Mouse (Mus musculus) spleen, postnatal 14 days (tissue): Measurements from ENCODE around the gene Gm11554.
"Not testable (repeated sequence)": the region's sequence is repeated elsewhere in the genome, so short reads cannot be mapped to it uniquely, and the experiment has no call there.

Experiments
- DNase-seq, 2 experiments: peaks; one replicate each; pipeline ENCODE4 v3.0.0; 2021 to 2022; ENCODE audit warnings: low spot score in 2 of 2

Gene Gm11554

GRCm38 (mm10) chr11:99804346-99804745 is at the start of gene Gm11554:
Gm11554 (minus strand) TSS chr11:99804446.
- DNase-seq: not testable (repeated sequence)

DNA sequence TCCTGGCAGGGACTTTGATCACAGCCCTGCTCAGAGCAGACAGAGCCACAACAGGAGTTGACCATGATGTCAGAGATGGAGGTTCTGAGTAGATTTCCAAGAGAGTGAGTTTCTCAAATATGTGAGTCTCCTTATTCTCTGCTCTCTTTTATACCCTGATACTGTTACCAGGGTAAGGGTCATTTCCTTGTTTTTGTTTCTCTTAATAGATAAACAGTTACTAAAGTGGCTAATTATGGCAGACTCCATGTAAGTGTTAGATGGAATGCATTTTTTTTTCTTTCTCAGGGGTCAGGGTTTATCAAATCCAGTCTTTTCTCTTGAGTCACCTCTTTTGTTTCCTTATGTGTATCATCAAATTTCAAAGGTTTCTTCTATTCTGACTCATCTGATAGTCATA is 47.3 kb upstream of the Gm11554 start, which contains the start of gene Krtap4-16:
Krtap4-16 (minus strand) TSS at position 101 of the 400 bp plus-strand sequence.
- DNase-seq: no peak

GRCm38 (mm10) chr11:99846746-99847145 is 42.5 kb upstream of the Gm11554 start:
- no peak for DNase-seq

- DNase-seq: no peak
Measured at GRCm38 (mm10) chr11:99842185-99842584, 37.9 kb upstream of the Gm11554 start.

DNA sequence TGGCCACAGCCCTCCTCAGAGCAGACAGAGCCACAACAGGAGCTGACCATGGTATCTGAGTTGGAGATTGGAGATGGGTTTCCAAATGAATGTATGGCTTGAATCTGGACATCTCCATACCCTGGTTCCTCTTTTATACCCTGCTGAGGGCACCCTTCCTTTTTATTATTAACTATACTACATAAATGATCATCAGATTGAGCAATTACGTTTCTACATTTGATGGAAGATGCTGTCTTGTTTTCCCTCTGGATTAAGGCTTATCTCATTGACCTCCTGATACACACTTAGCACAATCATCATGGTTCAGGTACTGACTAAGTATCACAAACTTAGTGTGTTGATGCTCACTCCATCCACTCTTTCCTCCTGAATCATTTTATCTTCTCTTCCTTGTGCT is 33.7 kb upstream of the Gm11554 start, which contains the start of gene 2300003K06Rik:
2300003K06Rik (minus strand) TSS at position 101 of the 400 bp plus-strand sequence.
- no peak for DNase-seq

DNA sequence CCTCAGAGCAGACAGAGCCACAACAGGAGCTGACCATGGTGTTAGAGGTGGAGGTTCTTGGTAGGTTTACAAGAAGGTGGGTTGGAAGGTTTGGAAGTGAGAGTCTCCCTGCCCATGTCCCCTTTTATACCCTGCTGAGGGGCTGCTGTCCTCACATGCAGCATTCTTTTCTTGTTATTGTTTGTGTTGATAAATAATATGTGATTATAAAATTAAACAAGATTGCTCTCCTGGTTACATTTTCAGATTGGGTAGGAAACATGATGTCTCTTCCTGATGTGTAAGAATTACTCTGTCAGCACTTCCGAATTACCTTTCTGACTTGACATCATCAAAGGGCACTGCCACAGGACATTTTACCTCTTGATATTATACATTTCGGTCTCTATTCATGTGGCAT is 11.3 kb upstream of the Gm11554 start, which contains the start of gene Gm11564:
Gm11564 (minus strand) TSS at position 101 of the 400 bp plus-strand sequence.
- not testable (repeated sequence) for DNase-seq

DNA sequence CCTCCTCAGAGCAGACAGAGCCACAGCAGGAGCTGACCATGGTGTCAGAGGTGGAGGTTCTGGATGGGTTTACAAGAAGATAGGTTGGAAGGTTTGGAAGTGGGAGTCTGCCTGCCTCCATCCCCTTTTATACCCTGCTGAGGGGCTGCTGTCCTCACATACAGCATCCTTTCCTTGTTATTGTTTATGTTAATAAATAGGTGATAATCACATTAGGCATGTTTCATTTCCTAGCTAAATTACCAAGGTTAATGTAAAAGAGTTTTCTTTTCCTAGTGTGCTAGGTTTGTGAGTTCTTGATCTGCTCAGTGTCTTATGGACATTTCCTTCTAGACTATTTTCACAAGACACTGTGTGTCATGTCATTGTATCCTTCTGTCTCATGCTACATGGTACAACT is 5.5 kb upstream of the Gm11554 start, which contains the start of gene Krtap4-13:
Krtap4-13 (minus strand) TSS at position 101 of the 400 bp plus-strand sequence.
- DNase-seq: not testable (repeated sequence)

- DNase-seq: not testable (repeated sequence)
Measured at GRCm38 (mm10) chr11:99798832-99799231, 5.4 kb downstream of the Gm11554 start, which contains the start of gene Gm11569. Gm11569 (minus strand) TSS chr11:99798932.

DNA sequence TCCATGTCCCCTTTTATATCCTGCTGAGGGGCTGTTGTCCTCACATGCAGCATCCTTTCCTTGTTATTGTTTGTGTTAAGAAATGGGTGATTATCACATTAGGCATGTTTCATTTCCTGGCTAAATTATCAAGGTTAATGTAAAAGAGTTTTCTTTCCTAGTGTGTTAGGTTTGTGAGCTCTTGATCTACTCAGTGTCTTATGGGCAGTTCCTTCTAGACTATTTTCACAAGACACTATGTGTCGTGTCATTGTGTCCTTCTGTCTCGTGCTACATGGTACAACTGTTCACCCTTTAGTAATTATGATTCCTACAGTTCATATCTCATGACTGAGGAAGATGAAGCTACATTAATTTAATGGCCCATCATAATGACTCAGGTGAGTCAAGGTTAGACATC is 10.9 kb downstream of the Gm11554 start, which contains the start of gene Gm11596:
Gm11596 (minus strand) TSS at position 101 of the 400 bp plus-strand sequence.
- no peak for DNase-seq

- not testable (repeated sequence) for DNase-seq
Measured at GRCm38 (mm10) chr11:99784900-99785299, 19.3 kb downstream of the Gm11554 start, which contains the start of gene Krtap4-9. Krtap4-9 (plus strand) TSS chr11:99785200.

DNA sequence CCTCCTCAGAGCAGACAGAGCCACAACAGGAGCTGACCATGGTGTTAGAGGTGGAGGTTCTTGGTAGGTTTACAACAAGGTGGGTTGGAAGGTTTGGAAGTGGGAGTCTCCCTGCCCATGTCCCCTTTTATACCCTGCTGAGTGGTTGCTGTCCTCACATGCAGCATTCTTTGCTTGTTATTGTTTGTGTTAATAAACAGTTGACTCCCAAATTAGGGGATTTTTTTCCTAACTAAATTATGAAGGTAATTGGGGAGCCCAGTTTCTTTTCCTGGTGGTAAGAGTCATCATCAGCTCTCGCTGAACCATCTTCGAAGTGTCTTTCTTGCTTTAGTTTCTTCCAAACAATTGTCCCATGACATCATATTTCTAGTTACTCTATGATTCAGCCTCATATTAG is 23.6 kb downstream of the Gm11554 start, which contains the start of gene Krtap4-8:
Krtap4-8 (minus strand) TSS at position 101 of the 400 bp plus-strand sequence.
- DNase-seq: no peak

DNA sequence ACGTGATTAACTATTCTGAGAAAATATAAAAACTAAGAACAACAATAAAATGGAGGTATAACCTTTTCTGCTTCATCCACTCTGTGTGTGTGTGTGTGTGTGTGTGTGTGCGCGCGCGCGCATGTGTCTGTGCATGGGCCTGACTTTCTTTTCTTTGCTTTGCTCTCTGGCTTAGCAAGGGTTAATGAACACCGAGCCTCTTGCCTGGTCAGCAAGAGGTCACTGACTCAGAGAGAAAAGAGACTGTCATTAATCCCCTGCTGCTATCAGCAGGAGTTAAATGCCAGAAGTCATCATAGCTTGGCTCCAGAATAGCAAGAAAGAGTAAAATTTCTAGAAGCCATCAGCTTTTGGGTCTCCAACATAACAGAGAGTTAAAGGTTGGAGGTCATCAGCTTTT is 25.8 kb downstream of the Gm11554 start:
- no peak for DNase-seq

DNA sequence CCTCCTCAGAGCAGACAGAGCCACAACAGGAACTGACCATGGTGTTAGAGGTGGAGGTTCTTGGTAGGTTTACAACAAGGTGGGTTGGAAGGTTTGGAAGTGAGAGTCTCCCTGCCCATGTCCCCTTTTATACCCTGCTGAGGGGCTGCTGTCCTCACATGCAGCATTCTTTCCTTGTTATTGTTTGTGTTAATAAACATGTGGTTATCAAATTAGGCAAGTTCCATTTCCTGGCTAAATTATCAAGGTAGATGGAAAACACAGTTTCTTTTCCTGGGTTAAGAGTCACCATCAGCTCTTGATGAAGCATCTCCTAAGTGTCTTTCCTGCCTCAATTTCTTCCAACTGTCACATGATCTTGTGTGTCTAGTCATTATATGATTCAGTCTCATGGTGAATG is 31.4 kb downstream of the Gm11554 start, which contains the start of gene Gm11595:
Gm11595 (minus strand) TSS at position 101 of the 400 bp plus-strand sequence.
- DNase-seq: not testable (repeated sequence)

DNA sequence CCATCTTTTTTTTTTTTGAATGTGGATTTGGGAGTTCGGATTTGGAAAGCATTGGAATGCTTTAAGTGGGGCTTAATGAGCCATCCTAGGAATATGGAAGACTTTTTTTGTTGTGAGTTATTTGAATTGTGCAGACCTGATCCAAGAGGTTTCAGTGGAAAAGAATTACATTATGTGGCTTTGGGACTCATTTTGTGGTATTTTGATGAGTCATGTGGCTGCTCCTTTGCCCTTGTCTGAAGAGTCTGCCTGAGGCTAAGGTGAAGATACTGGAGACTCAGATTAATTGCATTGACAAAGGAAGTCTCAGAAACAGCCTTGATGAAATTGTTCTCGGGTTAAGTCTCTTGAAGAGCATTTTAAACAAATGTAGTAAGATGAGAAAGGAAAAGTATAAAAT is 35.8 kb downstream of the Gm11554 start:
- DNase-seq: no peak

GRCm38 (mm10) chr11:99758877-99759276 is 45.4 kb downstream of the Gm11554 start:
- no peak for DNase-seq
